Mouse (Mus musculus): ENCODE data around the gene Pgm3.

GRCm38 (mm10) chr9:86612091-86612490, 40.4 kb upstream of the Pgm3 start:
- TF ChIP-seq GATA1 (IDR thresholded peaks at IDR 0.05; ENCODE audit: borderline replicate concordance, low read length) = no peak
- TF ChIP-seq FLI1 (IDR thresholded peaks at IDR 0.05; ENCODE audit: low read length) = no peak
